Mouse (Mus musculus): ENCODE data around the gene Brinp3. TPM values are rescaled to one million over a fixed set of nuclear protein-coding genes. Genes with fewer than 3 reads are reported as not detected.

The Brinp3 gene
- polyA plus RNA-seq, 1 experiment, result 0.97 TPM

GRCm38 (mm10) chr1:146783259-146783658 lies 288.7 kb downstream of the Brinp3 start:
- H3K27ac ChIP-seq (ENCODE audit: insufficient read depth, low read length), result no peak overlapping the region
- no peak overlapping the region for H3K4me3 ChIP-seq (ENCODE audit: insufficient read depth, low read length)
- no peaks in the 10 kb centered on the region for H3K4me1 ChIP-seq (ENCODE audit: control insufficient read depth, insufficient read depth, low read length)
- TF ChIP-seq CTCF (IDR thresholded peaks at IDR 0.05; ENCODE audit: borderline replicate concordance, insufficient read depth, low read length) (no peak), POLR2A (IDR thresholded peaks at IDR 0.05; ENCODE audit: low read depth, low read length) (no peak)

- no peaks in the 10 kb centered on the region for H3K4me1 ChIP-seq (ENCODE audit: control insufficient read depth, insufficient read depth, low read length)
- H3K4me3 ChIP-seq (ENCODE audit: insufficient read depth, low read length), result no peak overlapping the region
- no peak overlapping the region for H3K27ac ChIP-seq (ENCODE audit: insufficient read depth, low read length)
- TF ChIP-seq CTCF (IDR thresholded peaks at IDR 0.05; ENCODE audit: borderline replicate concordance, insufficient read depth, low read length) (no peak), POLR2A (IDR thresholded peaks at IDR 0.05; ENCODE audit: low read depth, low read length) (no peak)
These were observed 292.7 kb downstream of the Brinp3 start for GRCm38 (mm10) chr1:146787236-146787635.

GRCm38 (mm10) chr1:146792826-146793225 lies 298.3 kb downstream of the Brinp3 start:
- no peaks in the 10 kb centered on the region for H3K4me1 ChIP-seq (ENCODE audit: control insufficient read depth, insufficient read depth, low read length)
- TF ChIP-seq POLR2A (IDR thresholded peaks at IDR 0.05; ENCODE audit: low read depth, low read length), result no peak
- no peak for TF ChIP-seq CTCF (IDR thresholded peaks at IDR 0.05; ENCODE audit: borderline replicate concordance, insufficient read depth, low read length)
- no peak overlapping the region for H3K27ac ChIP-seq (ENCODE audit: insufficient read depth, low read length)
- no peak overlapping the region for H3K4me3 ChIP-seq (ENCODE audit: insufficient read depth, low read length)

GRCm38 (mm10) chr1:146799986-146800553 lies 305.5 kb downstream of the Brinp3 start:
- Histone ChIP-seq H3K4me1 (ENCODE audit: control insufficient read depth, insufficient read depth, low read length) (no peaks in the 10 kb centered on the region), H3K27ac (ENCODE audit: insufficient read depth, low read length) (no peak overlapping the region), H3K4me3 (ENCODE audit: insufficient read depth, low read length) (no peak overlapping the region)
- no peak for TF ChIP-seq POLR2A (IDR thresholded peaks at IDR 0.05; ENCODE audit: low read depth, low read length)
- no peak for TF ChIP-seq CTCF (IDR thresholded peaks at IDR 0.05; ENCODE audit: borderline replicate concordance, insufficient read depth, low read length)

GRCm38 (mm10) chr1:146801821-146802220 lies 307.3 kb downstream of the Brinp3 start:
- TF ChIP-seq CTCF (IDR thresholded peaks at IDR 0.05; ENCODE audit: borderline replicate concordance, insufficient read depth, low read length), result no peak
- no peak for TF ChIP-seq POLR2A (IDR thresholded peaks at IDR 0.05; ENCODE audit: low read depth, low read length)
- Histone ChIP-seq H3K27ac (ENCODE audit: insufficient read depth, low read length) (no peak overlapping the region), H3K4me3 (ENCODE audit: insufficient read depth, low read length) (no peak overlapping the region), H3K4me1 (ENCODE audit: control insufficient read depth, insufficient read depth, low read length) (no peaks in the 10 kb centered on the region)

GRCm38 (mm10) chr1:146807765-146808164 lies 313.2 kb downstream of the Brinp3 start:
- TF ChIP-seq CTCF (IDR thresholded peaks at IDR 0.05; ENCODE audit: borderline replicate concordance, insufficient read depth, low read length) (no peak), POLR2A (IDR thresholded peaks at IDR 0.05; ENCODE audit: low read depth, low read length) (no peak)
- no peak overlapping the region for H3K4me3 ChIP-seq (ENCODE audit: insufficient read depth, low read length)
- no peak overlapping the region for H3K27ac ChIP-seq (ENCODE audit: insufficient read depth, low read length)
- no peaks in the 10 kb centered on the region for H3K4me1 ChIP-seq (ENCODE audit: control insufficient read depth, insufficient read depth, low read length)

- TF ChIP-seq CTCF (IDR thresholded peaks at IDR 0.05; ENCODE audit: borderline replicate concordance, insufficient read depth, low read length) (no peak), POLR2A (IDR thresholded peaks at IDR 0.05; ENCODE audit: low read depth, low read length) (no peak)
- Histone ChIP-seq H3K4me1 (ENCODE audit: control insufficient read depth, insufficient read depth, low read length) (no peaks in the 10 kb centered on the region), H3K4me3 (ENCODE audit: insufficient read depth, low read length) (no peak overlapping the region), H3K27ac (ENCODE audit: insufficient read depth, low read length) (no peak overlapping the region)
These were observed 339.3 kb downstream of the Brinp3 start for GRCm38 (mm10) chr1:146833888-146834287.

- Histone ChIP-seq H3K4me3 (ENCODE audit: insufficient read depth, low read length) (no peak overlapping the region), H3K27ac (ENCODE audit: insufficient read depth, low read length) (no peak overlapping the region), H3K4me1 (ENCODE audit: control insufficient read depth, insufficient read depth, low read length) (no peaks in the 10 kb centered on the region)
- TF ChIP-seq POLR2A (IDR thresholded peaks at IDR 0.05; ENCODE audit: low read depth, low read length) (no peak), CTCF (IDR thresholded peaks at IDR 0.05; ENCODE audit: borderline replicate concordance, insufficient read depth, low read length) (no peak)
These were observed 349.5 kb downstream of the Brinp3 start for GRCm38 (mm10) chr1:146844087-146844486.

GRCm38 (mm10) chr1:146848892-146849291 lies 354.3 kb downstream of the Brinp3 start:
- Histone ChIP-seq H3K4me1 (ENCODE audit: control insufficient read depth, insufficient read depth, low read length) (no peaks in the 10 kb centered on the region), H3K27ac (ENCODE audit: insufficient read depth, low read length) (no peak overlapping the region), H3K4me3 (ENCODE audit: insufficient read depth, low read length) (no peak overlapping the region)
- TF ChIP-seq CTCF (IDR thresholded peaks at IDR 0.05; ENCODE audit: borderline replicate concordance, insufficient read depth, low read length), result no peak
- TF ChIP-seq POLR2A (IDR thresholded peaks at IDR 0.05; ENCODE audit: low read depth, low read length), result no peak

GRCm38 (mm10) chr1:146850147-146850546 lies 355.6 kb downstream of the Brinp3 start:
- no peaks in the 10 kb centered on the region for H3K4me1 ChIP-seq (ENCODE audit: control insufficient read depth, insufficient read depth, low read length)
- no peak overlapping the region for H3K4me3 ChIP-seq (ENCODE audit: insufficient read depth, low read length)
- no peak for TF ChIP-seq CTCF (IDR thresholded peaks at IDR 0.05; ENCODE audit: borderline replicate concordance, insufficient read depth, low read length)
- TF ChIP-seq POLR2A (IDR thresholded peaks at IDR 0.05; ENCODE audit: low read depth, low read length), result no peak
- no peak overlapping the region for H3K27ac ChIP-seq (ENCODE audit: insufficient read depth, low read length)
